Mouse (Mus musculus) testis, postnatal 10 days (tissue): Measurements from ENCODE around the gene B4galnt4.
"Not testable (repeated sequence)": the region's sequence is repeated elsewhere in the genome, so short reads cannot be mapped to it uniquely, and the experiment has no call there.

Experiments
- DNase-seq: peaks from one replicate; pipeline ENCODE4 v3.0.0; 2021; ENCODE audit warnings: low spot score

The B4galnt4 gene

GRCm38 (mm10) chr7:141060426-141061242 lies at the start of gene B4galnt4:
TSS of gene B4galnt4 (plus strand) at chr7:141061104.
- peak; percentile 73 for DNase-seq

- DNase-seq, result no peak
Observed at GRCm38 (mm10) chr7:141011238-141011770, 49.6 kb upstream of the B4galnt4 start.

GRCm38 (mm10) chr7:141016707-141017697 lies 43.9 kb upstream of the B4galnt4 start:
- DNase-seq, result no peak

- not testable (repeated sequence) for DNase-seq
Observed at GRCm38 (mm10) chr7:141017824-141018223, 43.1 kb upstream of the B4galnt4 start, which contains the start of gene Ifitm6. TSS of gene Ifitm6 (minus strand) at chr7:141017924.

- no peak for DNase-seq
Observed at GRCm38 (mm10) chr7:141019028-141019427, 41.9 kb upstream of the B4galnt4 start.

- DNase-seq, result no peak
Observed at GRCm38 (mm10) chr7:141021489-141022449, 39.1 kb upstream of the B4galnt4 start.

- DNase-seq, result no peak
Observed at GRCm38 (mm10) chr7:141024865-141025838, 35.8 kb upstream of the B4galnt4 start.

GRCm38 (mm10) chr7:141026097-141026739 lies 34.7 kb upstream of the B4galnt4 start:
- no peak for DNase-seq

GRCm38 (mm10) chr7:141026740-141027098 lies 34.2 kb upstream of the B4galnt4 start:
- no peak for DNase-seq

- no peak for DNase-seq
Observed at GRCm38 (mm10) chr7:141028831-141029230, 32.1 kb upstream of the B4galnt4 start, which contains the start of gene Gm17387. TSS of gene Gm17387 (plus strand) at chr7:141029131.

GRCm38 (mm10) chr7:141030390-141030789 lies 30.5 kb upstream of the B4galnt4 start:
- no peak for DNase-seq

- no peak for DNase-seq
Observed at GRCm38 (mm10) chr7:141032458-141033167, 28.3 kb upstream of the B4galnt4 start.

- DNase-seq, result not testable (repeated sequence)
Observed at GRCm38 (mm10) chr7:141036624-141037023, 24.3 kb upstream of the B4galnt4 start.

- no peak for DNase-seq
Observed at GRCm38 (mm10) chr7:141038090-141039032, 22.5 kb upstream of the B4galnt4 start.

GRCm38 (mm10) chr7:141039386-141040107 lies 21.4 kb upstream of the B4galnt4 start:
- DNase-seq, result no peak

GRCm38 (mm10) chr7:141040867-141041606 lies 19.9 kb upstream of the B4galnt4 start:
- no peak for DNase-seq
